Mouse (Mus musculus): ENCODE measurements around the gene Rab32. TPM values are rescaled to one million over a fixed set of nuclear protein-coding genes. Genes with fewer than 3 reads are reported as not detected.
"Not testable (repeated sequence)": the region's sequence is repeated elsewhere in the genome, so short reads cannot be mapped to it uniquely, and the experiment has no call there.

Gene Rab32
- total RNA-seq (2014; rRNA removed; ENCODE audit: low replicate concordance): 3.9 and 4.6 TPM in 2 replicates
- 4.0 and 5.1 TPM in 2 replicates for polyA plus RNA-seq (2015; fragmentation: Nextera tagmentation; extraction: Ambion mirVana)

DNA sequence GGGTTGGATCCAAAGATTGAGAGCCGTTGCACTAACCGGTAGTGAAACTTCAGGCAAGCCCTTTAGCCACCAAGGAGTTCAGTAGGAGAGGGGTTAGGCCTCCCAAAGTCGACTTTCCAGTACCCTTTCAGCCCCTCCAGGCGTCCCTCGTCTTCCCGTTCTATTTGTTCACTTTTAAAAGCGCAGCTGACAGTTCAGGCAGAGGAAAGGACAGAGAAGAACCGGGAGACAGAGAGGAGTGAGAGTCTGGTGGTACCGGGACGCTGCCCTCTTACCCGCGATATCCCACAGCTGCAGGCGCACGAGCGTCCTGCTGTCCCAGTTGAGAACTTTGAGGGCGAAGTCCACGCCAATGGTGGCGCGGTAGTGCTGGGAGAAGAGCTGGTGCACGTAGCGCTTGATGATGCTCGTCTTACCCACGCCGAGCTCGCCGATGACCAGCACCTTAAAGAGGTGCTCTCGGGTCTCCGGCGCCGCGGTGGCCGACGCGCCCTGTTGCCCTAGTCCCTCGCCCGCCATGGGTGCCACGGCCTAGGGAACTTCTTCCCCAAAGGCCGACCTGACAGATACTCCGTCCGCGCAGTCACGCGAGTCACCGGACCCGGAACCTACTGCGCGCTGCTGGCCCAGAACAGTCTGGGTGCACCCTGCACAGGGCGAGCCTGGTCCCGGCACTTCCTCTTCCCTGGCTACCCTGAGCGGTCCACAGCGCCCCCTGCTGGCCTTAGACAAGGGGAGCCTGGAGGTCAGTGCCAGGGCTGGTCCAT, at the start of gene Rab32:
Gene Rab32 (minus strand): TSS at position 696 of the 767 bp plus-strand sequence.
- Histone ChIP-seq H3K36me3 (replicated peaks; ENCODE audit: control insufficient read depth, insufficient read depth, low read length) (no peaks in the 10 kb centered on the region), H3K9ac (replicated peaks; ENCODE audit: low read depth, low read length) (peak within 1 kb of the TSS; percentile 59), H3K4me2 (ENCODE audit: low read depth, low read length) (peak within 1 kb of the TSS; percentile 97), H3K4me1 (ENCODE audit: control insufficient read depth, insufficient read depth) (peaks cover 8% of the 10 kb centered on the region; the same call in 1 of the 2 replicates), H3K4me3 (ENCODE audit: low read depth, low read length) (peak within 1 kb of the TSS; percentile 70), H3K27me3 (ENCODE audit: control insufficient read depth, insufficient read depth, low read length) (no peaks in the 10 kb centered on the region), H3K9me3 (replicated peaks; ENCODE audit: control insufficient read depth, low read length) (no peaks in the 10 kb centered on the region), H3K27ac (ENCODE audit: low read depth) (peak within 1 kb of the TSS; percentile 6; the same call in 1 of the 2 replicates)
- 0% methylated on average over 51 of the region's 51 CpGs for WGBS
- TF ChIP-seq CTCF (IDR thresholded peaks at IDR 0.05; ENCODE audit: low read depth): peak; percentile 99
- no peak for TF ChIP-seq EP300 (IDR thresholded peaks at IDR 0.05; ENCODE audit: low read depth)
- peak; percentile 85 for DNase-seq (ENCODE audit: low spot score)
- peak; percentile 96 for ATAC-seq (ENCODE audit: insufficient read depth, low read depth)

GRCm38 (mm10) chr10:10600771-10601170, 42.7 kb upstream of the Rab32 start:
- no peak overlapping the region for H3K27ac ChIP-seq (ENCODE audit: low read depth)
- no peaks in the 10 kb centered on the region for H3K36me3 ChIP-seq (replicated peaks; ENCODE audit: control insufficient read depth, insufficient read depth, low read length)
- no peaks in the 10 kb centered on the region for H3K9me3 ChIP-seq (replicated peaks; ENCODE audit: control insufficient read depth, low read length)
- no peaks in the 10 kb centered on the region for H3K4me1 ChIP-seq (ENCODE audit: control insufficient read depth, insufficient read depth)
- no peak overlapping the region for H3K9ac ChIP-seq (replicated peaks; ENCODE audit: low read depth, low read length)
- no peak for DNase-seq (ENCODE audit: low spot score)
- no peak for ATAC-seq (ENCODE audit: insufficient read depth, low read depth)
- no peak overlapping the region for H3K4me2 ChIP-seq (ENCODE audit: low read depth, low read length)
- no peak overlapping the region for H3K4me3 ChIP-seq (ENCODE audit: low read depth, low read length)
- TF ChIP-seq EP300 (IDR thresholded peaks at IDR 0.05; ENCODE audit: low read depth) (no peak), CTCF (IDR thresholded peaks at IDR 0.05; ENCODE audit: low read depth) (no peak)
- 40% methylated on average over 3 of the region's 3 CpGs for WGBS
- no peaks in the 10 kb centered on the region for H3K27me3 ChIP-seq (ENCODE audit: control insufficient read depth, insufficient read depth, low read length)

- H3K27ac ChIP-seq (ENCODE audit: low read depth); H3K4me3 ChIP-seq (ENCODE audit: low read depth, low read length); H3K4me2 ChIP-seq (ENCODE audit: low read depth, low read length); DNase-seq (ENCODE audit: low spot score); ATAC-seq (ENCODE audit: insufficient read depth, low read depth); H3K36me3 ChIP-seq (replicated peaks; ENCODE audit: control insufficient read depth, insufficient read depth, low read length); H3K27me3 ChIP-seq (ENCODE audit: control insufficient read depth, insufficient read depth, low read length); H3K4me1 ChIP-seq (ENCODE audit: control insufficient read depth, insufficient read depth); H3K9ac ChIP-seq (replicated peaks; ENCODE audit: low read depth, low read length); H3K9me3 ChIP-seq (replicated peaks; ENCODE audit: control insufficient read depth, low read length): not testable (repeated sequence)
- 90% methylated on average over 2 of the region's 2 CpGs for WGBS
Observed at GRCm38 (mm10) chr10:10597495-10597894, 39.4 kb upstream of the Rab32 start.

DNA sequence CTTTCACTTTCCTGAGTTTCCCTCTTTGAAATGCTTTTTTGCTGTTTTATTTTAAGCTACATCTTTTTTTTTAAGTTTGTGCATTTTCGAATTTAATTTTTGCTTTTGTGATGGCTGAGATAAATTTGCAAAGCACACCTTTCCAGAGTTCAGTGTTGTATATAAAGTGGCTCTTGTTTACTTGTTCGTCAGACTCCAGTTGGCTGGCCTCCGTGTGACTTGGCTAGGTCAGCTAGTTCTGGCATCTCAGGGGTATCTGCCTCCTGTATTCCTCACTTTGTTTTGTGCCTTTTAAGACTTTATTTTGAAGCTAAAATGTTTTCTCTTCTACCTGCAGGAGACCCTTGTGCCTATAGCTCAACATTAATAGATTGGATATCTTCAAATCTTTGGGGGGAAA, 22.7 kb upstream of the Rab32 start:
- Histone ChIP-seq H3K27me3 (ENCODE audit: control insufficient read depth, insufficient read depth, low read length) (no peaks in the 10 kb centered on the region), H3K27ac (ENCODE audit: low read depth) (no peak overlapping the region), H3K4me1 (ENCODE audit: control insufficient read depth, insufficient read depth) (no peaks in the 10 kb centered on the region), H3K9me3 (replicated peaks; ENCODE audit: control insufficient read depth, low read length) (no peaks in the 10 kb centered on the region), H3K9ac (replicated peaks; ENCODE audit: low read depth, low read length) (no peak overlapping the region), H3K4me2 (ENCODE audit: low read depth, low read length) (no peak overlapping the region), H3K4me3 (ENCODE audit: low read depth, low read length) (no peak overlapping the region), H3K36me3 (replicated peaks; ENCODE audit: control insufficient read depth, insufficient read depth, low read length) (no peaks in the 10 kb centered on the region)
- WGBS: 63% methylated on average over 3 of the region's 3 CpGs
- TF ChIP-seq EP300 (IDR thresholded peaks at IDR 0.05; ENCODE audit: low read depth): no peak
- TF ChIP-seq CTCF (IDR thresholded peaks at IDR 0.05; ENCODE audit: low read depth): no peak
- ATAC-seq (ENCODE audit: insufficient read depth, low read depth): no peak
- no peak for DNase-seq (ENCODE audit: low spot score)

DNA sequence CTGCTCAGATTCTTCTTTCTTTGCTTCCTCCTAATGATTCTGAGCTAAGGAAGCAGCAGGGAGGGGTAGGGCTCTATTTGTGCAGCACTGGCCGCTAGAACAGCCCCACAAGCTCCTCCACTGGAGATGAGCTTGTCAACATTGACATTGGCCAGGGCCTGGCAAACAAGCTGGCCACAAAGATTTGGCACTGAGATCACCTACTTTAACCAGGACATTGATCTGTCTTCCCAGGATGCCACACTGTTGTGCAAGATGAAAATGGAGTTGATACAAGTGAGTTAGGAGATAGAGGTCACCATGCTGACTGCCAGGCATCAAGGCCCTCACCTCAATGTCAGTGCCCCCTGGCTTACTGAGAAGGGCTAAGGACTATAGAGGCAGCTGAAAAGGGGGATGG, 21.8 kb upstream of the Rab32 start:
- Histone ChIP-seq H3K9ac (replicated peaks; ENCODE audit: low read depth, low read length) (no peak overlapping the region), H3K9me3 (replicated peaks; ENCODE audit: control insufficient read depth, low read length) (no peaks in the 10 kb centered on the region), H3K4me2 (ENCODE audit: low read depth, low read length) (no peak overlapping the region), H3K36me3 (replicated peaks; ENCODE audit: control insufficient read depth, insufficient read depth, low read length) (no peaks in the 10 kb centered on the region), H3K27me3 (ENCODE audit: control insufficient read depth, insufficient read depth, low read length) (no peaks in the 10 kb centered on the region), H3K4me3 (ENCODE audit: low read depth, low read length) (no peak overlapping the region), H3K27ac (ENCODE audit: low read depth) (no peak overlapping the region), H3K4me1 (ENCODE audit: control insufficient read depth, insufficient read depth) (no peaks in the 10 kb centered on the region)
- 48% methylated on average over 1 of the region's 1 CpGs for WGBS
- no peak for DNase-seq (ENCODE audit: low spot score)
- TF ChIP-seq EP300 (IDR thresholded peaks at IDR 0.05; ENCODE audit: low read depth) (no peak), CTCF (IDR thresholded peaks at IDR 0.05; ENCODE audit: low read depth) (no peak)
- no peak for ATAC-seq (ENCODE audit: insufficient read depth, low read depth)

GRCm38 (mm10) chr10:10558337-10558711, 259 bp upstream of the Rab32 start:
- 32% methylated on average over 5 of the region's 5 CpGs for WGBS
- no peak for ATAC-seq (ENCODE audit: insufficient read depth, low read depth)

More at GRCm38 (mm10) chr10:10558337-10558711, 259 bp upstream of the Rab32 start:
- Histone ChIP-seq H3K27ac (ENCODE audit: low read depth) (no peak overlapping the region), H3K9ac (replicated peaks; ENCODE audit: low read depth, low read length) (no peak overlapping the region), H3K9me3 (replicated peaks; ENCODE audit: control insufficient read depth, low read length) (no peaks in the 10 kb centered on the region), H3K36me3 (replicated peaks; ENCODE audit: control insufficient read depth, insufficient read depth, low read length) (no peaks in the 10 kb centered on the region), H3K4me3 (ENCODE audit: low read depth, low read length) (peak overlapping the region; percentile 70), H3K4me1 (ENCODE audit: control insufficient read depth, insufficient read depth) (peaks cover 8% of the 10 kb centered on the region; the same call in 1 of the 2 replicates), H3K4me2 (ENCODE audit: low read depth, low read length) (peak overlapping the region; percentile 97), H3K27me3 (ENCODE audit: control insufficient read depth, insufficient read depth, low read length) (no peaks in the 10 kb centered on the region)
- DNase-seq (ENCODE audit: low spot score): no peak
- no peak for TF ChIP-seq CTCF (IDR thresholded peaks at IDR 0.05; ENCODE audit: low read depth)
- TF ChIP-seq EP300 (IDR thresholded peaks at IDR 0.05; ENCODE audit: low read depth): no peak
